Mouse (Mus musculus) spleen, adult 2 months (tissue): ENCODE measurements at regions not wholly inside any gene's neighbourhood (a gene's known extent, or its start where the extent isn't known, plus 50 kb on each side); places are given as distances from the start of the nearest gene placed in this dataset.

Experiments
- CTCF ChIP-seq: fragments of 200-500 bp; IDR thresholded peaks from 2 replicates; pipeline ENCODE4 v1.5.1; 2011; ENCODE audit warnings: mild to moderate bottlenecking, inconsistent platforms; ENCODE audit not compliant: insufficient read depth, insufficient read length, insufficient replicate concordance; ENCODE audit errors: extremely low read depth
- POLR2A ChIP-seq: fragments of 200-500 bp; IDR thresholded peaks from 2 replicates; pipeline ENCODE4 v1.6.1; 2011; ENCODE audit warnings: low read depth, low read length, inconsistent platforms

GRCm38 (mm10) chr6:41152101-41152500 lies 116.8 kb upstream of the 2210010C04Rik start:
- TF ChIP-seq CTCF (no peak), POLR2A (no peak)
